Mouse (Mus musculus): Measurements from ENCODE around the gene Cd84. TPM values are rescaled to one million over a fixed set of nuclear protein-coding genes. Genes with fewer than 3 reads are reported as not detected.

Gene Cd84
- polyA plus RNA-seq, 1 experiment from 2014 or later = 0.44 TPM

- Histone ChIP-seq H3K4me3 (no peak overlapping the region), H3K4me1 (no peaks in the 10 kb centered on the region), H3K27ac (no peak overlapping the region), H3K27me3 (ENCODE audit: low read depth, poor library complexity, severe bottlenecking) (no peaks in the 10 kb centered on the region), H3K9me3 (replicated peaks) (no peaks in the 10 kb centered on the region), H3K36me3 (no peaks in the 10 kb centered on the region)
- 85% methylated on average over 6 of the region's 6 CpGs for WGBS
- DNase-seq (ENCODE audit: low spot score) = no peak
These were observed 80.5 kb downstream of the Cd84 start for GRCm38 (mm10) chr1:171919901-171920510.

DNA sequence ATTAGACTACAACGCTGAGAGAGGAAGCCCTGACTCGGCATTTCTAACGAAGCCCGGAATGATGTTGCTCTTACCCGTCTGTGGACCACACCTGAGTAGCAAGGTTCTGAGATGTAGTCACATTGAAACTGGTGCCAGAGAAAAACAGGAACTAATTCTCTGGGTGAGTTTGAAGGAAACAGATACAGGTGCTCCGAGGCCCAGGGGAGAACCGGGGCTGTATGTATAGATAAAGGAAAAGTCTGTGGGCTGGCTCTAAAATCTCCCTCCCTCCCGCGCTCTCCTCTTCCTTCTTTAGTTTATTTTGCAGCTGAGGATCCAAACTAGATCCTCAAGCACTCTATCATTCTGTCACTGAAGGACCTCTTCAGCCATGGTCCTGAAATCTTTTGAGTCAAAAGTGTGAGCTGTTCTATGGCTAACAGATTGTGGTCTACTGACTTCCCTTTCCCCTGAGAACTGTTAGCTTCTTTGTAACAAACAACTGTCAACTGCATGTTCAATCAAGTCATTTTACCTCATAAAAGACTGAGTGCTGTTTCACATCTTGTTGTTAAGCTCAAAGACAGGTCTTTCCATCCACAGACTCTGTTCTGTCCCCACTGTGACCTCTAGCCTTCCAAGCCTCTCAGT lies 81.6 kb downstream of the Cd84 start:
- no peaks in the 10 kb centered on the region for H3K27me3 ChIP-seq (ENCODE audit: low read depth, poor library complexity, severe bottlenecking)
- H3K4me1 ChIP-seq = no peaks in the 10 kb centered on the region
- DNase-seq (ENCODE audit: low spot score) = no peak
- no peaks in the 10 kb centered on the region for H3K9me3 ChIP-seq (replicated peaks)
- no peaks in the 10 kb centered on the region for H3K36me3 ChIP-seq
- no peak overlapping the region for H3K27ac ChIP-seq
- H3K4me3 ChIP-seq = no peak overlapping the region
- WGBS = 79% methylated on average over 9 of the region's 9 CpGs

DNA sequence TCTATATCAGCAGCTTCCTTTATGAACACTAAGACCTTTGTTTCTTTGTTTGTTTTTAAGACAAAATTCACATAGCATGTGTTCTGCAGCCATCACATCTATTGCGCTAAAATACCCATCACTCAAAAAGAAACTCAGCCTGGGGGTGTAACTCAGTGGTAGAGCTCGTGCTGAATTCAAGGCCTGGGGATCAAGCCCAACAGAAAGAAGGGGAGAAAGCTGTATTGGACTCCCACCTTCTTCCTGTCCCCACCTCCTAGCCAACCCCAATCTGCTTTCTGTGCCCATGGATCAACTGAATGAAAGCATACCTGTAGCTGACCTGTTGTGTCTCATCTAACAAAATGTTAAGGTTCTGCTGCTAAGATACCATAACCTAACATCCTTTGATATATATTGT lies 82.1 kb downstream of the Cd84 start:
- no peak overlapping the region for H3K27ac ChIP-seq
- no peaks in the 10 kb centered on the region for H3K9me3 ChIP-seq (replicated peaks)
- H3K4me1 ChIP-seq = no peaks in the 10 kb centered on the region
- H3K36me3 ChIP-seq = no peaks in the 10 kb centered on the region
- no peak overlapping the region for H3K4me3 ChIP-seq
- no peaks in the 10 kb centered on the region for H3K27me3 ChIP-seq (ENCODE audit: low read depth, poor library complexity, severe bottlenecking)
- no peak for DNase-seq (ENCODE audit: low spot score)
- 63% methylated on average over 2 of the region's 2 CpGs for WGBS

DNA sequence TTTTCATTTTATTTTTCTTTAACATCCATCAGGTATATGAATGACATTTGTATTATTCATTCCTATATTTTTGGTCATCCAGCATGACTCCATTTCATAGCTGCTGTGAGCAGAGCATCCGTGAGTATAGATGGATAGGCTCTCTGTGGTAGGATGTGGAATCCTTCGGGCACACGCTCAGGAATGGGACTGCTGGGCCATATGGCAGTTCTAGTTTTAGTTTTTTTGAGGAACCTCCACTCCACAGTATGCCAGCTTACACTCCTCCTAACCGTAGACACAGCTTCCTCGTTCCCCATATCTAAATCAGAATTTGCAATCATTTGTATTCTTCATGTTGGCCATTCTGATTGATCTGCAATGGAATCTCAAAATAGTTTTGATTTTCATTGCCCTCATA lies 83.3 kb downstream of the Cd84 start:
- DNase-seq (ENCODE audit: low spot score) = no peak
- WGBS = 94% methylated on average over 5 of the region's 5 CpGs
- Histone ChIP-seq H3K9me3 (replicated peaks) (no peaks in the 10 kb centered on the region), H3K4me1 (no peaks in the 10 kb centered on the region), H3K4me3 (no peak overlapping the region), H3K36me3 (no peaks in the 10 kb centered on the region), H3K27ac (no peak overlapping the region), H3K27me3 (ENCODE audit: low read depth, poor library complexity, severe bottlenecking) (no peaks in the 10 kb centered on the region)

DNA sequence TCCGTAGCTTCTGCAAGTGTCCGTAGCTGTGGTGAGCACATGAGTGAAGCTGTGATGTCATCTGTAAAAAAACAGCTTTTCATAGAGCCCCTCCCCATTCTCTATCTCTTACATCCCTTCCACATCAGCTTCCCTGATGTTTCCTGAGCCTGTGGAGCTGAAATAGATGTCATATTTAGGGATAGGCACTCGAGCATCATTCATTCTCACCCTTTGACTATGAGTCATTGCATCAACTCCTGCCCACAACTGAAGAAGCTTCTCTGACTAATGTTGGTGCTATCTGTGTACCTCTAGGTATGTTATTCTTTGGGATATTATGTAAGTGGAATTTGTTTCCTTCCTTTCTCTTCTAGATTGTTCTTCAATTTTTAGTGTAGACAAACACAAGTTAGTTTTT lies 85.4 kb downstream of the Cd84 start:
- DNase-seq (ENCODE audit: low spot score) = no peak
- Histone ChIP-seq H3K27me3 (ENCODE audit: low read depth, poor library complexity, severe bottlenecking) (no peaks in the 10 kb centered on the region), H3K9me3 (replicated peaks) (no peaks in the 10 kb centered on the region), H3K4me3 (no peak overlapping the region), H3K36me3 (no peaks in the 10 kb centered on the region), H3K4me1 (no peaks in the 10 kb centered on the region), H3K27ac (no peak overlapping the region)
- WGBS = 89% methylated on average over 3 of the region's 3 CpGs

GRCm38 (mm10) chr1:171933851-171934250 lies 94.4 kb downstream of the Cd84 start:
- H3K4me3 ChIP-seq = no peak overlapping the region
- no peaks in the 10 kb centered on the region for H3K4me1 ChIP-seq
- no peak for DNase-seq (ENCODE audit: low spot score)
- no peaks in the 10 kb centered on the region for H3K27me3 ChIP-seq (ENCODE audit: low read depth, poor library complexity, severe bottlenecking)
- H3K36me3 ChIP-seq = no peaks in the 10 kb centered on the region
- no peaks in the 10 kb centered on the region for H3K9me3 ChIP-seq (replicated peaks)
- no peak overlapping the region for H3K27ac ChIP-seq
- WGBS = 59% methylated on average over 3 of the region's 3 CpGs

DNA sequence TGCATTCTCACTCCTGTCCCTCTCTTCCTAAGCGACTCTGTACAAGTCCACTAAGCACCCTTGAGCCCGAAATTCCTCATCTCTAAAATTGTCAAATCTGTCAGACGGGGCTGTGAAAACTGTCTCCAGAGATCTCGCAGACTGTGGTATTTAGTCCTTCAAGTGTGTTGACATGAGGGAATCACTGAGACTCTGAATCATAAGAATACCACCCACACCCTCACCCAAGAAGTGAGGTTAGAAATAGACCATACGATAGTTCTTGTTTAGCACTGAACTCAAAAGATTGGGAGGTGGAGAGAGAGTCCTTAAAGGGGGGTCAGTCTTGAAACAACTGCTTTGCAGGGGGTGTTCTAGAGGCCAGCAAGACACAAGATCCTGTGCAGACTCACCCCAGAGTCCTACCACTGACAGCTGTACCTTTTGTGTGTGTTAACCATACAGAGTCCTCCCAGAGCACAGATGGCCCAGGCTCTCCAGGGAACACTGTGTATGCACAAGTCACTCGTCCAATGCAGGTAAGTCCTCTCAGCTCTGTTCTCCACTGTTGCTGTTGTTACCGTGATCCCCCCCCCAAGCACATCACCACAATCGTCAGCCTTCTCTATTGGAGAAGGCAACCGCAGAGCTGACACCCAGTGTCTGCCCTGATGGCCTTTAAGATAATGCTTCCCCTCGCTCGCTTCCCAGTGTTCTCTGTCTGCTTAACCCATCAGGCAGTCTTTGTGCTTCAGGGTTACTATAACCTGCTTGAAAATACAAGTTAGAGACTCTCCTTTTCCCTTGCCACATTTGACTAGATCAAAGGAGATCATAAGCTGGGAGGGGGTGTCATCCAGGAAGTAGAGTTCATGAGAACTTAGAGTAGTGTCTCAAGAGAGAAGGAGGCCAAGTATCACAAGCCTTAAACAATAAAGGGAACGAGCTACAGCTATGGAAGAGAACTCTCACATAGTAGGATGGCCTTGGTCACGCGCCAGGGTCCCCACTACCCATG lies 99.8 kb downstream of the Cd84 start:
- WGBS = 87% methylated on average over 14 of the region's 14 CpGs
- H3K36me3 ChIP-seq = no peaks in the 10 kb centered on the region
- H3K9me3 ChIP-seq (replicated peaks) = no peaks in the 10 kb centered on the region
- DNase-seq (ENCODE audit: low spot score) = no peak
- no peaks in the 10 kb centered on the region for H3K4me1 ChIP-seq
- H3K4me3 ChIP-seq = no peak overlapping the region
- no peaks in the 10 kb centered on the region for H3K27me3 ChIP-seq (ENCODE audit: low read depth, poor library complexity, severe bottlenecking)
- no peak overlapping the region for H3K27ac ChIP-seq

Other genes with a start within 250 kb of the Cd84 start
- not detected in 2 replicates for gene Ly9, start 232.3 kb upstream of the Cd84 start, polyA plus RNA-seq (2016; fragmentation: Nextera tagmentation; extraction: Ambion mirVana)
- gene Slamf7, start 186.7 kb upstream of the Cd84 start, polyA plus RNA-seq (2016; fragmentation: Nextera tagmentation; extraction: Ambion mirVana) = not detected in 2 replicates
- 0.13 and 0.38 TPM in 2 replicates for gene Cd48, start 157.7 kb upstream of the Cd84 start, polyA plus RNA-seq (2016; fragmentation: Nextera tagmentation; extraction: Ambion mirVana)
- 0.19 and 0.29 TPM in 2 replicates for gene Slamf1, start 72.6 kb upstream of the Cd84 start, polyA plus RNA-seq (2016; fragmentation: Nextera tagmentation; extraction: Ambion mirVana)
- gene Gm10521, start 56.0 kb downstream of the Cd84 start, polyA plus RNA-seq (2016; fragmentation: Nextera tagmentation; extraction: Ambion mirVana) = not detected in 2 replicates
- not detected in 2 replicates for gene Slamf6, start 77.8 kb downstream of the Cd84 start, polyA plus RNA-seq (2016; fragmentation: Nextera tagmentation; extraction: Ambion mirVana)
- gene Vangl2, start 188.7 kb downstream of the Cd84 start, polyA plus RNA-seq (2016; fragmentation: Nextera tagmentation; extraction: Ambion mirVana) = 28.3 and 29.9 TPM in 2 replicates
- gene Nhlh1, start 217.9 kb downstream of the Cd84 start, polyA plus RNA-seq (2016; fragmentation: Nextera tagmentation; extraction: Ambion mirVana) = not detected in 2 replicates
- 155 and 201 TPM in 2 replicates for gene Copa, start 242.8 kb downstream of the Cd84 start, polyA plus RNA-seq (2016; fragmentation: Nextera tagmentation; extraction: Ambion mirVana)
- 83.4 and 95.9 TPM in 2 replicates for gene Ncstn, start 243.1 kb downstream of the Cd84 start, polyA plus RNA-seq (2016; fragmentation: Nextera tagmentation; extraction: Ambion mirVana)